Mouse (Mus musculus): Measurements from ENCODE around the gene Dnmt1.

DNA sequence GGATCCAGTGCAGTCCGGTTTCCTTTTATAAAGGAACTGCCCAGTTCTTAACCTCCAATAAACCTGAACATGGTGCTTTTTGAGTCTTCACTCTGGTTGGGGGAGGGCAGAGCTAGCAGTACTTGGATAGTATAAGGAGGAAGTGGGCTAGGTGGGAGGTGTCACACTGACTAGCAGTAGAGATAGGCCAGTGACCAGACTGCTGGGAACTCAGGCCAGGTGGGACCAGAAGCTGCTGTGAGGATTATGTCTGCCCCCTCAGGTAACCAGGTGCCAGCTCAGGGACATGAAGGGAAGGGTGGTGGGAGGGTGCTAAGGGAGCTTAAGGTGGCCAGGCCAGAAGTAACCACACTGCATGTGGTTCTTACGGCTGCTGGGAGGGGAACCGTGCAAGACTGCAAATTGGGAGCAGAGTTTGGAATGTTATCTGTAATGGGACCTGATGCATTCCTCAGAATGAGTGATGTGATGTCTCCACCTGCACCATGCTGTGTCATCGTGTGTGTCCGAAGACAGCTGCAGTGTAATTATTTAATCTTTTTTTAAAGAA lies 67.5 kb downstream of the Dnmt1 start:
- TF ChIP-seq EP300 (IDR thresholded peaks at IDR 0.05; ENCODE audit: insufficient read depth, low read depth, low read length) (no peak), POLR2A (IDR thresholded peaks at IDR 0.05; ENCODE audit: insufficient read depth, low read depth, low read length) (no peak), CTCF (IDR thresholded peaks at IDR 0.05) (no peak)

Measured in heart, adult 2 months (tissue).